Mouse (Mus musculus) MEL (cell line): ENCODE measurements around the gene BC029722. TPM values are rescaled to one million over a fixed set of nuclear protein-coding genes. Genes with fewer than 3 reads are reported as not detected.

Source experiments
- DNase-seq: peaks from one replicate; pipeline ENCODE4 v3.0.0; 2011; ENCODE audit warnings: low read depth, low spot score
- H3K27ac ChIP-seq: 2 replicates; pipeline ENCODE4 v1.5.1; 2012; ENCODE audit warnings: low read depth, mild to moderate bottlenecking, control low read depth, low read length, moderate library complexity; ENCODE audit not compliant: control insufficient read depth
- H3K27me3 ChIP-seq, 2 experiments: fragments of 150-350 bp in 1 of 2; sonication (generic) in 1 of 2; 2 replicates each; pipeline ENCODE4 v1.6.1; 2012; ENCODE audit warnings: low read length in 2 of 2, mild to moderate bottlenecking in 2 of 2, improper control_type of control experiment in 1 of 2, moderate library complexity in 1 of 2; ENCODE audit not compliant: insufficient read depth in 2 of 2, control insufficient read depth in 1 of 2
- H3K36me3 ChIP-seq, 2 experiments: 2 replicates each; pipeline ENCODE4 v1.6.1; 2012 to 2014; ENCODE audit warnings: low read length in 2 of 2, improper control_type of control experiment in 1 of 2, inconsistent platforms in 1 of 2, mild to moderate bottlenecking in 1 of 2; ENCODE audit not compliant: insufficient read depth in 2 of 2, control insufficient read depth in 1 of 2
- H3K4me1 ChIP-seq, 2 experiments: fragments of 150-350 bp in 1 of 2; sonication (generic) in 1 of 2; 2 replicates each; pipeline ENCODE4 v1.6.1; 2012; ENCODE audit warnings: low read length in 2 of 2, improper control_type of control experiment in 1 of 2, mild to moderate bottlenecking in 1 of 2; ENCODE audit not compliant: insufficient read depth in 2 of 2, control insufficient read depth in 1 of 2
- H3K4me3 ChIP-seq, 2 experiments: fragments of 150-350 bp in 1 of 2; sonication (generic) in 1 of 2; 2 replicates each; pipeline ENCODE4 v1.5.1; 2012; ENCODE audit warnings: low read depth in 2 of 2, low read length in 2 of 2, mild to moderate bottlenecking in 2 of 2, moderate library complexity in 2 of 2, control low read depth in 1 of 2, improper control_type of control experiment in 1 of 2; ENCODE audit not compliant: control insufficient read depth in 1 of 2, insufficient read depth in 1 of 2
- H3K79me2 ChIP-seq: 2 replicates; pipeline ENCODE4 v1.6.1; 2012; ENCODE audit warnings: mild to moderate bottlenecking, low read length, moderate library complexity; ENCODE audit not compliant: control insufficient read depth, poor library complexity, insufficient read depth
- H3K9ac ChIP-seq: 2 replicates; pipeline ENCODE4 v1.6.1; 2012; ENCODE audit warnings: low read depth, mild to moderate bottlenecking, control low read depth, low read length, moderate library complexity; ENCODE audit not compliant: control insufficient read depth, poor library complexity, severe bottlenecking
- H3K9me3 ChIP-seq: fragments of 150-350 bp; sonication (generic); replicated peaks from 2 replicates; pipeline ENCODE4 v1.6.1; 2012; ENCODE audit warnings: mild to moderate bottlenecking, low read length, improper control_type of control experiment, moderate library complexity; ENCODE audit not compliant: insufficient read depth
- CHD1 ChIP-seq: IDR thresholded peaks from 2 replicates; pipeline ENCODE4 v1.6.1; 2012; ENCODE audit warnings: low read depth, mild to moderate bottlenecking, inconsistent platforms, low read length, improper control_type of control experiment
- CHD2 ChIP-seq: IDR thresholded peaks from 2 replicates; pipeline ENCODE4 v1.6.1; 2011; ENCODE audit warnings: low read length, improper control_type of control experiment
- E2F4 ChIP-seq: IDR thresholded peaks from 2 replicates; pipeline ENCODE4 v1.6.1; 2011; ENCODE audit warnings: low read depth, low read length, improper control_type of control experiment, borderline replicate concordance
- MAZ ChIP-seq: IDR thresholded peaks from 2 replicates; pipeline ENCODE4 v1.6.1; 2012; ENCODE audit warnings: low read depth, mild to moderate bottlenecking, inconsistent platforms, low read length, improper control_type of control experiment
- MYB ChIP-seq: IDR thresholded peaks from 2 replicates; pipeline ENCODE4 v1.6.1; 2011; ENCODE audit warnings: mild to moderate bottlenecking, low read depth, low read length, improper control_type of control experiment
- MYC ChIP-seq: IDR thresholded peaks from 2 replicates; pipeline ENCODE4 v1.6.1; 2011; ENCODE audit warnings: low read depth, mild to moderate bottlenecking, low read length, improper control_type of control experiment, moderate library complexity
- POLR2A ChIP-seq, 2 experiments: IDR thresholded peaks; 2 replicates each; pipeline ENCODE4 v1.6.1; 2011 to 2012; ENCODE audit warnings: low read length in 2 of 2, mild to moderate bottlenecking in 2 of 2, control low read depth in 1 of 2, improper control_type of control experiment in 1 of 2, low read depth in 1 of 2, moderate library complexity in 1 of 2; ENCODE audit not compliant: control insufficient read depth in 1 of 2, insufficient read depth in 1 of 2, poor library complexity in 1 of 2
- POLR2AphosphoS5 ChIP-seq: IDR thresholded peaks from 2 replicates; pipeline ENCODE4 v1.6.1; 2012; ENCODE audit warnings: low read depth, borderline replicate concordance, mild to moderate bottlenecking, inconsistent platforms, low read length, moderate library complexity, mixed read lengths
- RCOR1 ChIP-seq: IDR thresholded peaks from 2 replicates; pipeline ENCODE4 v1.6.1; 2012; ENCODE audit warnings: low read depth, mild to moderate bottlenecking, inconsistent platforms, low read length, improper control_type of control experiment
- SIN3A ChIP-seq: IDR thresholded peaks from 2 replicates; pipeline ENCODE4 v1.6.1; 2012; ENCODE audit warnings: low read length, improper control_type of control experiment, inconsistent platforms
- TCF12 ChIP-seq: IDR thresholded peaks from 2 replicates; pipeline ENCODE4 v1.6.1; 2014; ENCODE audit warnings: low read depth, mild to moderate bottlenecking, inconsistent platforms, low read length, improper control_type of control experiment, moderate library complexity
- USF1 ChIP-seq: IDR thresholded peaks from 2 replicates; pipeline ENCODE4 v1.6.1; 2014; ENCODE audit warnings: low read depth, mild to moderate bottlenecking, inconsistent platforms, low read length, improper control_type of control experiment, moderate library complexity
- ZKSCAN1 ChIP-seq: IDR thresholded peaks from 2 replicates; pipeline ENCODE4 v1.6.1; 2012; ENCODE audit warnings: low read depth, mild to moderate bottlenecking, inconsistent platforms, low read length, improper control_type of control experiment, moderate library complexity
- ZMIZ1 ChIP-seq: IDR thresholded peaks from 2 replicates; pipeline ENCODE4 v1.6.1; 2012; ENCODE audit warnings: low read depth, mild to moderate bottlenecking, inconsistent platforms, low read length, improper control_type of control experiment, moderate library complexity
- polyA plus RNA-seq, 2 experiments: library from polyadenylated mRNA; stranded (reverse) in 1 of 2; unstranded in 1 of 2; fragments of >175 nt in 1 of 2; fragments of >200 nt in 1 of 2; gene quantifications; 2 replicates each; pipeline versions ENCODE4 v1.2.1 to v1.2.4; 2012; ENCODE audit warnings: low replicate concordance in 2 of 2, low read depth in 1 of 2; ENCODE audit not compliant: insufficient read length in 2 of 2, insufficient read depth in 1 of 2, missing spikeins in 1 of 2
- total RNA-seq: library from RNA; depleted of rRNA; stranded (reverse); fragments of 300-350 nt; gene quantifications from 2 replicates; pipeline ENCODE4 v1.2.3, GENCODE M21; 2012

Gene BC029722
- total and polyA plus RNA-seq, 3 experiments, result 5.9 to 19.7 TPM; not detected in 1

- TF ChIP-seq USF1, result no peak
- TF ChIP-seq CHD1, result no peak
- no peak for TF ChIP-seq MYC
- no peaks in the 10 kb centered on the region for H3K27me3 ChIP-seq
- peaks cover 2 to 15% of the 10 kb centered on the region in 2 experiments for H3K36me3 ChIP-seq
- no peak for DNase-seq
- H3K9me3 ChIP-seq, result no peaks in the 10 kb centered on the region
- H3K4me3 ChIP-seq, result no peak overlapping the region
- no peak overlapping the region for H3K9ac ChIP-seq
- H3K27ac ChIP-seq, result no peak overlapping the region
- no peaks in the 10 kb centered on the region for H3K79me2 ChIP-seq
- peaks cover 2 to 17% of the 10 kb centered on the region in 2 experiments for H3K4me1 ChIP-seq
Observed at GRCm38 (mm10) chr2:155816179-155816578, 3.0 kb downstream of the BC029722 start.

- no peak overlapping the region for H3K9ac ChIP-seq
- TF ChIP-seq RCOR1 (no peak), CHD2 (peak; percentile 86)
- H3K27ac ChIP-seq, result no peak overlapping the region
- H3K9me3 ChIP-seq, result no peaks in the 10 kb centered on the region
- H3K79me2 ChIP-seq, result no peaks in the 10 kb centered on the region
- H3K4me1 ChIP-seq, result peaks cover 2 to 6% of the 10 kb centered on the region in 2 experiments
- peaks cover 0 to 4% of the 10 kb centered on the region in 2 experiments; a peak in 2 of 4 replicates for H3K36me3 ChIP-seq
- H3K4me3 ChIP-seq, result no peak overlapping the region
- peak; percentile 82 for DNase-seq
- no peaks in the 10 kb centered on the region for H3K27me3 ChIP-seq
Observed at GRCm38 (mm10) chr2:155814829-155815228, 4.4 kb downstream of the BC029722 start.

- Histone ChIP-seq H3K27ac (no peak overlapping the region), H3K36me3 (peaks cover 0 to 2% of the 10 kb centered on the region in 2 experiments; a peak in 1 of 4 replicates), H3K9me3 (no peaks in the 10 kb centered on the region), H3K4me3 (no peak overlapping the region), H3K27me3 (no peaks in the 10 kb centered on the region), H3K4me1 (peaks cover 0 to 4% of the 10 kb centered on the region in 2 experiments; a peak in 2 of 4 replicates), H3K79me2 (no peaks in the 10 kb centered on the region), H3K9ac (no peak overlapping the region)
- TF ChIP-seq MAZ (no peak), ZMIZ1 (no peak), SIN3A (no peak), TCF12 (no peak), POLR2AphosphoS5 (no peak), E2F4 (no peak), POLR2A (IDR thresholded peaks at IDR 0.05; ENCODE audit: control insufficient read depth in 1 of 2, insufficient read depth in 1 of 2, low read depth in 1 of 2, low read length in 2 of 2, poor library complexity in 1 of 2) (no peak), ZKSCAN1 (no peak), MYB (no peak)
- DNase-seq, result no peak
Observed at GRCm38 (mm10) chr2:155812637-155813036, 6.6 kb downstream of the BC029722 start.
